Mouse (Mus musculus): ENCODE measurements around the gene Vax2.

Gene Vax2

DNA sequence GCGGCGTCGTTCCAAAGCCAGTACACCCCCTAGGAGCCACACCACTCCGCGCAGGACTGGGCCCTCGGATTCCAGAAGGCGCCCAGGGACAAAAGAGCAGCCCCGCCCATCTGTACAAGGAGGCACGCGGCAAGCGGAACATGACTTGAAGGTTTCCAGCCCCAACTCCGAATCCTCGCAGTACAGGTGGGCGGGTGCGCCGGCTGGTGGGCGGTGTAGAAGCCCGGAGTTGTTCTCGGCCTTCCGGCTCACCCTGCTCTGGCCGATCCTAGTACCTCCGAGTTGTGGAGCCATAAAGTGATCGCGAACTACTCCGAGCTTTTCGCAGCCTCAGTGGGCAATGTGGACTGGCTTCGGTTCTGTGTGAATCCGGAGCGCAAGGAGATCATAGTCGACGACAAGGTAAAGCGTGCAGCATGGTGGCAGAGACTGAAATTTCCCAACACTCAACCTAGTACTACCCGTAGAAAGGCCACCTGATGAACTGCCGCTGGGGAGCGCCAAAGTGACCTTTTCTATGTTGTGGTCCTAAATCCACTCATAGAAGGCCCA, 51.9 kb downstream of the Vax2 start:
- no peak for DNase-seq (ENCODE audit: low spot score in 2 of 2)

DNA sequence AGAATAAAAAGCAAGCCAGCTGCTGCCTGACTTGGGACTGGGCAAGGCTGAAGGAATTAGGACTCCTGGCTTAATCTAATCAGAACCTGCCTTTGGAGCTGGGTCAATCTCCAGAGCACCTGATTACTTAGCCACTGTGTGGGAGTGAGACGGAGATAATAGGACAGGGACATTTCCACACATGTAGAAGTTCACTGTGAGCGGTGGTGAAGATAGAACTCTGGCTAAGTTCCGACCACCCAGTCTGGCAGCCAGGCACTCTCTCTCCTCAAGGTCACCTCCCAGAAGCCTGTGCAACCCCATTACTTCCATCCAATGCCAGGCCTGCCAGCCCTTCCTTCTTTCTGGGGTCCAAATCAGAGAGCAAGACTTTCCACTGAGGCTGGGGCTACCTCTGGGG, 55.9 kb downstream of the Vax2 start:
- DNase-seq (ENCODE audit: low spot score in 2 of 2), result no peak

DNA sequence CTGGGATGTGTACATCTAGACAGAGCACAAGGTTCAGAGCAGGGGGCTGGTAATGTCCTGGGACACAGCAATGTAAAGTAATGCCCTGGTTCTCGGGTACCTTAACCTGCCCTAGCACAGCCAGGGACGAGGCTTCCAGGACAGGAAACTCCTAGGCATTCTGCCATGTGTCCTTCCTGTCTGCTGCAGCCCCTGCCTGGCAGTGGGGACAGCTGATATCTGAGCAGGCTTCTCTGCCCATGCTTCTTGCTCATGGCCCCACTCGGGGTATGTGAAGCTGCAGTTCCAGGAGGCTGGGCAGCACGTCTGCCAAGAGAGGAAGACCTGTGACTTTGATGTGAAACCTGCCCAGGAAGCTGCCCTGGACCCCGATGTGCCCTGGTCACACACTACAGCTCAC, 57.4 kb downstream of the Vax2 start:
- DNase-seq (ENCODE audit: low spot score in 2 of 2), result no peak

DNA sequence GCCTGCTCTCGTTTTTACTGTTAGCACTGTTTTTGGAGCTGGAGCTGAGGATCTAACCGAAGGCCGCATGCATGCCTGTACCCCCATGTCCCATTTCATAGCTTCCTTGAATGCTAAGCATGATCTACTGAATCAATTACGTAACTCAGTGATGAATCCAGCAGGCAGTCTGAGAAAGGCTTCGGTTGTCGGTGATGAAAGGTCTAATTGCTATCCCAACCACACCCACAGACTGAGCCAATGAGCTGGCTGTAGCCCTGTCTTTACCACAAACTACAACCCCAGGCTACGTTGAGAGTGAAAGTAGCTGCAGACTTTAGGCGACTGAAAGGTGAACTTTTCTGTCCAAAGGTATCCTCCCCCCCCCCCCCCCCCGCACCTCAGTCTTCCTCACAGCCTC, 63.1 kb downstream of the Vax2 start:
- no peak for DNase-seq (ENCODE audit: low spot score in 2 of 2)

DNA sequence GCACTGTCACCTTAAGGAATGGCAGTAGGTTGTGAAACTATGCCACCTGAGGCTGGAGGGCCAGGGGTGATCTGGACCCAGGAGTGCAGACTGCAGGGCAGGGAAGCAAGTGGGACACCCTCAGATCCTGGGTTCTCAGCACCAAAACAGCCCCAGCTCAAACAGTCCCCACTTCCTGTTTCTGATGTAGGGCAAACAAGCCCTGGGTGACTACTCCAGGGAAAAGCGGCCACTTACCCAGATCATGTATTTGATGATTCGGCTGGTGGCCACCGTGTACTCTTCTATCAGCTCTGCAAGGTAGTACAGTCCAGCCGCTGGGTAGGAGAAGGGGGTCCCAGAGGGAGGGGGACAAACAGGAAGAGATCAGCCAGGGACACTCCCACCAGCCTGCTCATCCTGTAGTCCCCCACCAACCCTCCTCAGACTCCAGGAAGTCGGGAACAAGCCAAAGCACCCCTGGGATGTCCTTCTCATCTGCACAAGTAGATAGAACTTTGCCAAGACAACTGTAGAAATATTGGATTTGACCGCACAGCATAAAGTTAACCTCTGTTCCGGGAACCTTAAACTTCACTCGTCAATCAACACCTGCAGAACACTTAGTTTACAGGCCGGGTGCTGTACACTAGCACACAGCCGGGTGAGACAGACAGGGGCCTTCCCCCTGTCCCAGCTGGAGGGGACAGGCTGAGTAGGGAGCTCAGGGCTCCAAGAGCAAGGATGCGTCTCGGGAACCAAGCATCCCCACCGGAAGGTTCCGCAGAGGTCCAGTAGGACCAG, 63.9 kb downstream of the Vax2 start:
- no peak for DNase-seq (ENCODE audit: low spot score in 2 of 2)

DNA sequence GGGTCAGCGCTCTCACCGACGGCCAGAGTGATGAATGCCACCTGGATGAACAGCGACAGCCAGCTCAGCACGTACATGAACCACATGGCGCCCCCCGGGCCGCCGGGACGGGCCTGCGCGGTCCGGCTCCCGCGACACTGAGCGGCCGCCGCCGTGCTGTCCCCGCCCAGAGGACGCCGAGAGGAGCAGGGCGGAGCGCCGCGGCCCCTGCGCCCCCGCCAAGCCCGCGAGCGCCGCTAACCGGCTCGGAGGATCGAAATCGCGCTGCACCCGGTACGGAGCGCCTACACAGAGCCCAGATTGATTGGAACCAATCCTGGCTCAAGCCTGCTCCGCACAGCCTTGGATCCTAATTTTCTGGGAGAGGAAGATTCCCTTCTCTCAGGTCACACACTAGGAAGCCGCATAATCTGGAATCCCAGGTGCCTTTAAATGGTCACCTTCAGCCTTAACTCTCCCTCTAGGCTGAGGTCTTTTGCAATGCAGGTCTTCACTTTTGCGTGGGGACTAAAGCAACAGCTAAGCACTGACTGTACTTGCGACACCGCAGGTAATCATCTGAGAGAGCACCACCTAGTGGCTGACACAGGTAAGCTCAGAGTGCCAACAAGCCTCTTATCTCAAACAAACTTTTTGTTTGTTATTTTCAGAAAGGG, 64.7 kb downstream of the Vax2 start, which contains the start of gene Tex261:
Tex261 (minus strand) TSS at position 176 of the 656 bp plus-strand sequence.
- peak; percentile 66 to 83 for DNase-seq (ENCODE audit: low spot score in 2 of 2)

DNA sequence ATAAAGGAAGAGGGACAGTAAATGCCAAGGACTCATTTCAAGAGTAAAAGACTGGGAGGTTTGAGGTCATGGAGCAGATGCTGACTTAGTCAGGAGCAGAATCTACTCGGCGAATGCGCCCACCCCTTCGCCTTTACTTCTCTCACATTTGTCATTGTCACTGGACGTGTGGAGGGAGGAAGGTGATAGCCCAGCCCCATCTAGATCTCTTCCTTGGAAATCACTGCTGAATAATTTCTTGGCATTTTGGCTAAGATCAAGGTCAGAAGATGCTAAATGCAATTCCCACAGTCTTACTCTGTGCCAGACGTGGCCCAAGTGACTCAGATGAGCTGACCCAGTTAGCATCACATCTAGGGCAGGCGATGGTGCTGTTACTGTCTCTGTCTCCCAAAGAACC, 67.2 kb downstream of the Vax2 start:
- DNase-seq (ENCODE audit: low spot score in 2 of 2), result no peak

DNA sequence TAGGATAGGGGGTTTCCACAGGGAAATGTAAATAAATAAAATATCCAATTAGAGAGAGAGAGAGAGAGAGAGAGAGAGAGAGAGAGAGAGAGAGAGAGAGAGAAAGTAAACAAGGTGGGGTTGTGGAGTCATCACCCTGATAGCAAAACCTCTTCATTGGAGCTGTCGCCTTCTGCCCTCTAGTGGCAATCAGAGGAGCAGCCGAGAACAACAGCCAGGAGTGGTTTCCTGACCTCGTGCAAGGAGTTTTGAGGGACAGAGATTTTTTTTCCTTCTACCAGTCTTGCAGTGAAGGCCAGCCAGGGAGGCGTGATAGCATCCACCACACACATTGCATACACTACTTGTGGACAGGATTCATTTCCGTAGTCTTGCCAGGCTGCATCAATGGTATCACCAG, 68.0 kb downstream of the Vax2 start:
- no peak for DNase-seq (ENCODE audit: low spot score in 2 of 2)

DNA sequence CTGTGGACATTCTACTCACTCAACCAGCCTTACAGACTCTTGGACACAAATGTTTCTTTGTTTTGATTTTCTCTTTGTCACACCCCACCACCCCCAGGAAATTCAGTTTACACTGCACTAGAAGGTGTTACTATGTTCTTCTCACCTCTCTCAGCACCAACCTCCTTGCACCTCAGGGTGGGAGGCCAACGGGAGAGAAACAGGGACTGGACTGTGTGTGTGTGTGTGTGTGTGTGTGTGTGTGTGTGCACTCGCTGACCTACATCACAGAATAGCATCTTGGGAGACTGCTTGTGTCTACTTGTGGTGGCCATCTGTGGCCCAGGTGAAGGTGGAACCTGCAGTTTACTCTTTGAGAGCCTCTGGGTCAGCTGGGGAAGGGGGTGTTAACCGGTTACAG, 75.4 kb downstream of the Vax2 start:
- no peak for DNase-seq (ENCODE audit: low spot score in 2 of 2)

Data from frontal cortex, postnatal 25 days (tissue).